Mouse (Mus musculus): ENCODE results near the gene Klhl11. TPM values are rescaled to one million over a fixed set of nuclear protein-coding genes. Genes with fewer than 3 reads are reported as not detected.

Klhl11 gene
- polyA plus RNA-seq, 1 experiment from 2014 or later = 8.4 TPM

- Histone ChIP-seq H3K9me3 (replicated peaks) (no peaks in the 10 kb centered on the region), H3K4me1 (peaks cover 10% of the 10 kb centered on the region; the same call in 1 of the 2 replicates), H3K4me3 (replicated peaks) (no peak overlapping the region), H3K9ac (no peak overlapping the region), H3K27me3 (no peaks in the 10 kb centered on the region), H3K4me2 (no peak overlapping the region), H3K27ac (no peak overlapping the region), H3K36me3 (peaks cover 53% of the 10 kb centered on the region)
- 97% methylated on average over 1 of the region's 1 CpGs for WGBS
- ATAC-seq (replicated peaks; ENCODE audit: low FRiP score) = no peak
These were observed 7.2 kb downstream of the Klhl11 start for GRCm38 (mm10) chr11:100465229-100465792.

- Histone ChIP-seq H3K9me3 (replicated peaks) (no peaks in the 10 kb centered on the region), H3K4me2 (no peak overlapping the region), H3K36me3 (peaks cover 51% of the 10 kb centered on the region), H3K27ac (no peak overlapping the region), H3K4me3 (replicated peaks) (no peak overlapping the region), H3K4me1 (0 out of 2 replicates have a peak, but pooled peaks cover 4% of the 10 kb centered on the region), H3K27me3 (no peaks in the 10 kb centered on the region), H3K9ac (no peak overlapping the region)
- ATAC-seq (replicated peaks; ENCODE audit: low FRiP score) = no peak
- 91% methylated on average over 10 of the region's 10 CpGs for WGBS
These were observed 9.8 kb downstream of the Klhl11 start for GRCm38 (mm10) chr11:100462699-100463098.

GRCm38 (mm10) chr11:100457711-100458110 is 14.8 kb downstream of the Klhl11 start:
- Histone ChIP-seq H3K4me3 (replicated peaks) (no peak overlapping the region), H3K36me3 (peaks cover 43% of the 10 kb centered on the region), H3K4me2 (no peak overlapping the region), H3K27me3 (no peaks in the 10 kb centered on the region), H3K4me1 (no peaks in the 10 kb centered on the region), H3K27ac (no peak overlapping the region), H3K9me3 (replicated peaks) (no peaks in the 10 kb centered on the region), H3K9ac (no peak overlapping the region)
- ATAC-seq (replicated peaks; ENCODE audit: low FRiP score) = no peak
- 85% methylated on average over 5 of the region's 5 CpGs for WGBS

- no peak for ATAC-seq (replicated peaks; ENCODE audit: low FRiP score)
These were observed 15.3 kb downstream of the Klhl11 start for GRCm38 (mm10) chr11:100457247-100457646.

GRCm38 (mm10) chr11:100442625-100443024 is 29.9 kb downstream of the Klhl11 start:
- peaks cover 21% of the 10 kb centered on the region for H3K36me3 ChIP-seq
- WGBS = 77% methylated on average over 6 of the region's 6 CpGs

More at GRCm38 (mm10) chr11:100457247-100457646, 15.3 kb downstream of the Klhl11 start:
- Histone ChIP-seq H3K9ac (no peak overlapping the region), H3K9me3 (replicated peaks) (no peaks in the 10 kb centered on the region), H3K36me3 (peaks cover 38% of the 10 kb centered on the region), H3K4me1 (no peaks in the 10 kb centered on the region), H3K4me2 (no peak overlapping the region), H3K27me3 (no peaks in the 10 kb centered on the region), H3K27ac (no peak overlapping the region), H3K4me3 (replicated peaks) (no peak overlapping the region)
- 65% methylated on average over 4 of the region's 4 CpGs for WGBS

GRCm38 (mm10) chr11:100441797-100442196 is 30.7 kb downstream of the Klhl11 start, which contains the start of the genes Nt5c3b and Klhl10:
Nt5c3b (minus strand) TSS chr11:100441808.
Klhl10 (plus strand) TSS chr11:100441917.
- Histone ChIP-seq H3K4me2 (peak within 1 kb of the TSS; percentile 84), H3K9me3 (replicated peaks) (no peaks in the 10 kb centered on the region), H3K9ac (peak within 1 kb of the TSS; percentile 89), H3K4me3 (replicated peaks) (peak within 1 kb of the TSS; percentile 88), H3K4me1 (peaks cover 37% of the 10 kb centered on the region), H3K27ac (peak within 1 kb of the TSS; percentile 52), H3K36me3 (peaks cover 29% of the 10 kb centered on the region), H3K27me3 (no peaks in the 10 kb centered on the region)
- ATAC-seq (replicated peaks; ENCODE audit: low FRiP score) = no peak
- WGBS = 55% methylated on average over 8 of the region's 8 CpGs

More at GRCm38 (mm10) chr11:100442625-100443024, 29.9 kb downstream of the Klhl11 start:
- Histone ChIP-seq H3K9ac (no peak overlapping the region), H3K27me3 (no peaks in the 10 kb centered on the region), H3K9me3 (replicated peaks) (no peaks in the 10 kb centered on the region), H3K27ac (no peak overlapping the region), H3K4me3 (replicated peaks) (no peak overlapping the region), H3K4me1 (peaks cover 35% of the 10 kb centered on the region), H3K4me2 (no peak overlapping the region)
- ATAC-seq (replicated peaks; ENCODE audit: low FRiP score) = no peak

- peak overlapping the region; percentile 89 for H3K9ac ChIP-seq
These were observed 31.6 kb downstream of the Klhl11 start for GRCm38 (mm10) chr11:100440691-100441522.

GRCm38 (mm10) chr11:100437901-100438300 is 34.6 kb downstream of the Klhl11 start:
- H3K27me3 ChIP-seq = no peaks in the 10 kb centered on the region
- peaks cover 61% of the 10 kb centered on the region for H3K36me3 ChIP-seq
- H3K9ac ChIP-seq = no peak overlapping the region
- no peak overlapping the region for H3K4me3 ChIP-seq (replicated peaks)
- no peak for ATAC-seq (replicated peaks; ENCODE audit: low FRiP score)
- WGBS = 58% methylated on average over 1 of the region's 1 CpGs
- H3K9me3 ChIP-seq (replicated peaks) = no peaks in the 10 kb centered on the region
- no peak overlapping the region for H3K4me2 ChIP-seq
- H3K4me1 ChIP-seq = peaks cover 37% of the 10 kb centered on the region
- H3K27ac ChIP-seq = no peak overlapping the region

More at GRCm38 (mm10) chr11:100440691-100441522, 31.6 kb downstream of the Klhl11 start:
- Histone ChIP-seq H3K9me3 (replicated peaks) (no peaks in the 10 kb centered on the region), H3K4me3 (replicated peaks) (peak overlapping the region; percentile 88), H3K4me1 (peaks cover 37% of the 10 kb centered on the region), H3K27me3 (no peaks in the 10 kb centered on the region), H3K27ac (peak overlapping the region; percentile 52), H3K4me2 (peak overlapping the region; percentile 84), H3K36me3 (peaks cover 37% of the 10 kb centered on the region)
- ATAC-seq (replicated peaks; ENCODE audit: low FRiP score) = peak; percentile 95
- 1% methylated on average over 52 of the region's 52 CpGs for WGBS

- no peak overlapping the region for H3K4me2 ChIP-seq
- H3K4me3 ChIP-seq (replicated peaks) = no peak overlapping the region
- H3K36me3 ChIP-seq = peaks cover 80% of the 10 kb centered on the region
- H3K27ac ChIP-seq = no peak overlapping the region
- no peaks in the 10 kb centered on the region for H3K9me3 ChIP-seq (replicated peaks)
- WGBS = 74% methylated on average over 9 of the region's 9 CpGs
- no peak overlapping the region for H3K9ac ChIP-seq
- H3K27me3 ChIP-seq = no peaks in the 10 kb centered on the region
- H3K4me1 ChIP-seq = peaks cover 28% of the 10 kb centered on the region
- no peak for ATAC-seq (replicated peaks; ENCODE audit: low FRiP score)
These were observed 36.8 kb downstream of the Klhl11 start for GRCm38 (mm10) chr11:100435678-100436246.

- no peaks in the 10 kb centered on the region for H3K4me1 ChIP-seq
- H3K36me3 ChIP-seq = peaks cover 74% of the 10 kb centered on the region
- H3K4me3 ChIP-seq (replicated peaks) = no peak overlapping the region
- no peaks in the 10 kb centered on the region for H3K27me3 ChIP-seq
- no peak overlapping the region for H3K9ac ChIP-seq
- no peak for ATAC-seq (replicated peaks; ENCODE audit: low FRiP score)
- no peaks in the 10 kb centered on the region for H3K9me3 ChIP-seq (replicated peaks)
- 94% methylated on average over 5 of the region's 5 CpGs for WGBS
- no peak overlapping the region for H3K27ac ChIP-seq
- no peak overlapping the region for H3K4me2 ChIP-seq
These were observed 40.5 kb downstream of the Klhl11 start for GRCm38 (mm10) chr11:100432002-100432401.

- WGBS = 91% methylated on average over 7 of the region's 7 CpGs
- Histone ChIP-seq H3K27ac (no peak overlapping the region), H3K4me2 (no peak overlapping the region), H3K9ac (no peak overlapping the region), H3K4me1 (no peaks in the 10 kb centered on the region), H3K27me3 (no peaks in the 10 kb centered on the region), H3K36me3 (peaks cover 64% of the 10 kb centered on the region), H3K4me3 (replicated peaks) (no peak overlapping the region), H3K9me3 (replicated peaks) (no peaks in the 10 kb centered on the region)
- ATAC-seq (replicated peaks; ENCODE audit: low FRiP score) = no peak
These were observed 42.5 kb downstream of the Klhl11 start for GRCm38 (mm10) chr11:100430052-100430451.

Measured in kidney, embryonic 15.5 days (tissue).